Mouse (Mus musculus): Measurements from ENCODE around the gene Cetn4. TPM values are rescaled to one million over a fixed set of nuclear protein-coding genes. Genes with fewer than 3 reads are reported as not detected.

Gene Cetn4
- 13.5 TPM in 2 replicates for polyA plus RNA-seq (2021; fragmentation: Nextera tagmentation)
- long read RNA-seq, experiment 1, transcript Cetn4-202 (4 exons, 762 nt), result minor isoform, 5 of 13 reads
- long read RNA-seq, experiment 1, transcript Cetn4-203 (5 exons, 1,064 nt), result major isoform, 6 of 13 reads
- long read RNA-seq, experiment 1, partial matches to known transcripts, result 0 of 13 reads
- long read RNA-seq, experiment 1, other reads (novel, unspliced or antisense), result 2 of 13 reads
- long read RNA-seq, experiment 2, partial matches to known transcripts, result 6 of 15 reads
- long read RNA-seq, experiment 2, other reads (novel, unspliced or antisense), result 4 of 15 reads

DNA sequence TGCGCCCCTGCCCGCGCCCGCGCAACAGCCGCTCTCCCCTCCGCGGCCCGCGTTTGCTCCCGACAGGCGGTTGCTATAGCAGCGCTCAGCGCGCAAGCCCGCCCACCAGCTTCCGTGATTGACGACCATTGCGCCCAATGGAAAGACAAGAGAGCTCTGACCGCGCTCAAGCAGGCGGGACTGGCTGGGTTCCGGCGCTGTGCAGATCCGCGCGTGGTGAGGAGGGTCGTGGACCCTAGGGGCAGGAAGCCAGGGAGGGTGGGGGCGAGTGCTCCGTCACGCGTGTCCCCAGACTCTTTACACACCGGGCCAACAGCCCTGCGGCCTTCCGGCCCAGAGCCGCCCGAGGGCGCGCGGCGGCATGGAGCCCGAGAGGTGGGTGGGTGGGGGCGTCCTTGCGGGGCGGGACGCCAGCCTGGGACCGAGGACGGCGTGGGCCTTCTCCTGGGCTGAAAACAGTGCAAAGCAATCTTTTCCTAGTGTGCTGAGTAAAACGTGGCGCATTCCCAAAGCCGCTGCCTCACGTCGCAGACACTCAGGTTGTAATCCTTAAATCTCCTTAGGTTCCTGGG is at the start of gene Cetn4, which contains the start of gene Bbs12:
Cetn4 (minus strand) TSS at position 339 of the 572 bp plus-strand sequence.
Bbs12 (plus strand) TSS at position 185 of the 572 bp plus-strand sequence.

DNA sequence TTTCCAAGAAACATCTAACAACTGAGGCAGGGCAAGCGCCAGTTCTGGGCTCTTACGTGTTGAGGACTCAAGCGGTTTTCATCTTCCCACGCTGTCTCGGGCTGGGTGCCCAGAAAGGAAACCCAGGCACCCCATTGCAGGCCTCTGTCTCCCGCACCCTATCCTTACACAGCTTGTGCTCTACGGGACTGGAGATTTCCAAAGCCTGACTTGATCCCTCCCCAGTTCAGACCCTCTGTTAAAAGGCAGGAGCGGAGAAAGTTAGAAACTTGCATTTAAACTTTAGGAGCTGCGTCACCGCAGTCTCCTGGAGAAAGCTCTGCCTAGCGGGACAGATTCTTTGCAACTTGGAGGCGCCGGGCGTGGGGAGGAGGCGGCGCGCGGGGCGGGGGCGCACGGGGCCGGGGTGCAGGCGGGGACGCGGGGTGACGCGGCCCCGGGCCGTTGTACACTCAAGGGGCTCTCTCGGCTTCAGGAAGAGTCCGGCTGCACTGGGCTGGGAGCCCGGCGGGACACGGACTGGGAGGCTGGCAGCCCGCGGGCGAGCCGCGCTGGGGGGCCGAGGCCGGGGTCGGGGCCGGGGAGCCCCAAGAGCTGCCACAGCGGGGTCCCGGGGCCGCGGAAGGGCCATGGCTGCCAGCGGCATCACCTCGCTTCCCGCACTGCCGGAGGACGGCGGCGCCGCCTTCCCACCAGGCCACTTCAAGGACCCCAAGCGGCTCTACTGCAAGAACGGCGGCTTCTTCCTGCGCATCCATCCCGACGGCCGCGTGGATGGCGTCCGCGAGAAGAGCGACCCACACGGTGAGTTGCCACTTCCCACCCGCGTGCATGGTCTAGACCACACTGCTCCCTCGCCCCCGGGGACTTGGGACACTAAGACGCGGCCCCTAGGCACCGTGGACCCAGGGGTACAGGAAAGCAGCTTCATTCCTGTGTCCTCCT is 36.0 kb upstream of the Cetn4 start, which contains the start of gene Fgf2:
Fgf2 (plus strand) TSS at position 126 of the 945 bp plus-strand sequence.

Other genes starting within 250 kb of the Cetn4 start
- not detected in 2 replicates for gene Adad1, start 249.2 kb downstream of the Cetn4 start, polyA plus RNA-seq (2021; fragmentation: Nextera tagmentation)
- 1.1 and 1.2 TPM in 2 replicates for gene Il2, start 186.7 kb downstream of the Cetn4 start, polyA plus RNA-seq (2021; fragmentation: Nextera tagmentation)
- not detected in 2 replicates for gene Il21, start 80.1 kb downstream of the Cetn4 start, polyA plus RNA-seq (2021; fragmentation: Nextera tagmentation)
- 1.9 and 2.3 TPM in 2 replicates for gene Bbs12, start 154 bp downstream of the Cetn4 start, polyA plus RNA-seq (2021; fragmentation: Nextera tagmentation)
- gene Fgf2, start 35.6 kb upstream of the Cetn4 start, polyA plus RNA-seq (2021; fragmentation: Nextera tagmentation), result 0.43 and 0.61 TPM in 2 replicates
- 8.6 and 11.6 TPM in 2 replicates for gene Spata5, start 107.2 kb upstream of the Cetn4 start, polyA plus RNA-seq (2021; fragmentation: Nextera tagmentation)
- 7.6 and 8.9 TPM in 2 replicates for gene Nudt6, start 107.5 kb upstream of the Cetn4 start, polyA plus RNA-seq (2021; fragmentation: Nextera tagmentation)

Measured in left cerebral cortex, adult 6 months (tissue).